Mouse (Mus musculus) embryo, embryonic 9.5 days (tissue): ENCODE results near the gene Col27a1.

ENCODE experiments used
- DNase-seq: peaks from one replicate; pipeline ENCODE4 v3.0.0-alpha.2; 2017; ENCODE audit errors: extremely low spot score

Col27a1 gene

GRCm38 (mm10) chr4:63260506-63260905 lies 46.7 kb downstream of the Col27a1 start:
- DNase-seq: no peak

DNA sequence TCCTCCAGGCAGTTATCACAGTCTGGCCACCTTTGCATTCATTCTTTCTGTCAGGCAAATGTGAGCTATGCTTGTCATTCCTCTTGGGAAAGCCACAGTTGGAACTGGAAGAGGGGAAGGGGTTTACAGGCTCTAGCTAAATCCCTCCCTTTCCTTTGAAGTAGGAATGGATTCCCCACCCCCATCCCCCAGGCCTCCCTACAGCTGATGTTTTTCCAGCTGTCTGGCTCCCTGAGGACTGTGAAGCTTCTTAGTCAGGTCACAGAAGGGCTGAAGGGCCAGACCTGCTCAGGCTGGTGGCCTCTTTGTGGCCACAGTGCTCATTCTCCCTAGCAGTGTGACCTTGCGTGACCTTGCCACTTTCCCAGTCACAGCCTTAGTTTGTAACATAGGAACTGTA lies 49.1 kb downstream of the Col27a1 start:
- DNase-seq: peak; percentile 75

DNA sequence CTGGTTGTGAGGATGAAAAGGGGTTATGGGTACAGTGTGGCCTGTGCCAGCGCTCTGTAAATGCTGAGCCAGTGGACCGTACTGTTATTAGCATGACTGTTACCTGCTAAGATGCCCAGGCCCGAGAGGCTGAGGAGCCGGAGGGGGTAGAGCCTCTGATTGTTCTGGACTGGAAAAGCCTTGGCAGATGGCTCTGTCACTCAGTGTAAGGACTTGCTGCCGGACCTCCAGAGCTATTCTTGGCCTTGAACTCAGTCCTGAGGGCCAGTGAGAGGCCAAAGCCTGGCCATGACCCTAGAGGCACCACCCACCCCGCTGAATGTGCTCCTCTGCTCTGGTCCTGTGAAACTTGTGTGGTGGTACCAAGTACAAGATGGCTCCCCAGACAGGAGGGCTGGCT lies 52.5 kb downstream of the Col27a1 start:
- no peak for DNase-seq

GRCm38 (mm10) chr4:63267121-63267520 lies 53.3 kb downstream of the Col27a1 start:
- no peak for DNase-seq

- DNase-seq: no peak
Observed at GRCm38 (mm10) chr4:63267586-63267985, 53.8 kb downstream of the Col27a1 start.

GRCm38 (mm10) chr4:63268777-63269176 lies 55.0 kb downstream of the Col27a1 start:
- no peak for DNase-seq

- DNase-seq: no peak
Observed at GRCm38 (mm10) chr4:63274516-63274915, 60.7 kb downstream of the Col27a1 start.

- DNase-seq: no peak
Observed at GRCm38 (mm10) chr4:63275251-63275650, 61.4 kb downstream of the Col27a1 start.

DNA sequence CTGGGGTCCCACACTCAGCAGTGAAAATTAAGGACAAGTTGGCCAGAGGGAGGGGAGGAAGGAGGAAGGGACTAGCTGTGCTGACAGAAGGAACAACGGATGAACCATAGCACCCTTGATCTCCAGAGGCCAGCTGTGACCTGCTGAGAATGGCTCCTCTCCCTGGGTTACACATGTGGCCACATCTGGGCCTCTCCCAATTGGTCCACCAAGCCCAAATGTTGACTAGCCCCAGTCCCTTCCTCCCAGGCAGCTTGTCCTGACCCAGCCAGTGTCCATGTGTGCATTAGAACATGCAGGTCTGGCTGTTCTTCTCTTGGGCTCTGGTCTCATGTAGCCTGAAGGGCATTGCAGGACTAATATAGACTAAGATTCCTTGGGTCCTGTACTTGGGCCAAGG lies 62.8 kb downstream of the Col27a1 start:
- no peak for DNase-seq

GRCm38 (mm10) chr4:63278821-63279220 lies 65.0 kb downstream of the Col27a1 start:
- no peak for DNase-seq

- no peak for DNase-seq
Observed at GRCm38 (mm10) chr4:63281694-63282093, 67.9 kb downstream of the Col27a1 start.

DNA sequence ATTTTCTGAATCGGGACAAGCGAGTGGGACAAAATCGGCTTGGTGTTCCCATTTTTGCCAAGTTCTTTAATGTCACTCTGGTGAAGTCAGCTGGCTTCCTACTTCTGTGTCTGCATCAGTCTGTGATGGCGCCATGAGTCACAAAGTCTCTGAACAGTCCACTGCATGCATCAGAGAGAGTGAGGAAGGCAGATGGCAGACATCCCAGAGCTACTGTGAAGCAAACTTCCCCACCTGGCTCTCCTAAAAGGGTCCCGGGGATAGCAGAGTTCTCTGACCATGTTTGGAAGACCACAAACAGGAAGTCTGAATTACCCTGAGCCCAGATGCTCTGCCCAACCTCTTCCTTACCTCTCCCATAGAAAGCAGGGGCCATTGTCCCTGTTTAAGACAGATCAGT lies 69.5 kb downstream of the Col27a1 start:
- no peak for DNase-seq

DNA sequence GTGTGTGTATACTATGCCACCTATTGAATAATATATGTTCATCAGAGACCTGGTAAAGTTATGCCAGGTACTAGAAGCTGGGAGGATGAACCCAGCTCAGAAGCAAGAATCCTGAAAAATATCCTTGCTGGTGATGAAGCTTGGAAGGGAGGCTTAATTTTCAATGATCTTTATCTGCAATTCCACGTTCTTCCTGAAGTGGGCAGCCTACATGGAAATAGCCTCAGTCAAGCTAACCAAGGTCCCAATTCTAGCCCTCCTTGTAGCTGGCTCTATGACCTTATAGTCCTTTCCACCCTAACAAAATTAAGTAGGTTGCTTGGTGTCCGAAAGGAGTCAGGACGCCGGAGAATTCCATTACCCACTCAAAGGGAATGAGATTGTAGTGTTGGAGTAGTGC lies 72.2 kb downstream of the Col27a1 start:
- DNase-seq: no peak

- DNase-seq: no peak
Observed at GRCm38 (mm10) chr4:63288497-63288896, 74.7 kb downstream of the Col27a1 start.

DNA sequence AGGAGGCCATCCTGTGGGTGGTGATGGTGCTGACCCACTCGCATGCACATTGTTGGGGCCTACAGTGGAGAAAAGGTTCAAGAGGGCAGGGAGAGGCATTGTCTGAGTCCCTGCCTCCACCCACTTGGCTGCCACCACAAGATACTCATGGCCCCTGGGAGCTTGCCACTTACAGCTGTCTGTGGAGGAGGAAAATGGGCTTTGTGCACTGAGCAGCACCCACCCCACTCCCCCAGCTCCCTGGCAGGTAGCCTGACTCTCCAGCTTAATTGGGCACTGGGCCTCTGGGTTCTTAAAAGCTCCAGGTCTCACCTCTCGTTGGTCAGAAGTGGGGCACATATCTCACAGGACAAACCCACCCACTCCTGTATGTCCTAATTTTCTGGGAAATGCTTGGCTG lies 76.3 kb downstream of the Col27a1 start:
- DNase-seq: no peak

GRCm38 (mm10) chr4:63291075-63291474 lies 77.3 kb downstream of the Col27a1 start:
- no peak for DNase-seq

- DNase-seq: no peak
Observed at GRCm38 (mm10) chr4:63291658-63292057, 77.9 kb downstream of the Col27a1 start.

DNA sequence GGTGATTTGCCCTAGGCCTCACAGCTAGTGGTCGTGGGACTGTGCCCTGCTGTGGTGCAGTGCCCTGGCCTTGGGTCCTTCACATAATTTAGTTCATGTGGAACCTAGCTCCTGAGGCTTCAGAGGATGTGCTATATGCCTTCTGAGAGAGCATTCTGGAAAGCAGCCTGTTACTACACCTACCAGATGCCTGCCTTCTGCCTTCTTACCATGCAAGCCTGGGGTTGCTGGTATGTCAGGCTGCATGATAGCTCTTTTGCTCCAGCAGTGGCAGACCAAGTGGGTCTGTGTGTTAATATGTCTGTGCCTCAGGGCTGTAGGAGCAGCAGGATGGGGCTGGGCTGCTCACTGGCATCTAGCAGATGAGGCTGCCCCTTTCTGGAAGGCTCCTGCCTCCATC lies 81.8 kb downstream of the Col27a1 start:
- no peak for DNase-seq

DNA sequence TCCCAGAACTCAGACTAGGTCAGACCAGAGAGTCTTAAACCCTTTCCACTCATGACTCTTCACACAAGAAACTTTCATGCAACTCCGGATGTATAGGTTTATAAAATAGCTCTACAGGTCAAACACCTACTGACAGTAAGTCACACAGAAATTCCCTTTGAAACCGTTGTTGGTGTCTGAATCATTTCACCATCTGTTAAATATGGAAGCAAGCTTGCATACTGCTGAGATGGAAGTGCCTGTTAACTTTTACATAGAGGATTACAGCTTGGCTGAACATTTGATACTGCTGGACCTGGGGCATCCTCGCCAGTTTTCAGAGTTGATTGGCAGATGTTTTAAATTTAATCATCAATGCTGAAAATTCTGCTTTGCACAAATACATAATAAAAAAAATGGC lies 82.5 kb downstream of the Col27a1 start:
- no peak for DNase-seq

- DNase-seq: no peak
Observed at GRCm38 (mm10) chr4:63296876-63297275, 83.1 kb downstream of the Col27a1 start.

DNA sequence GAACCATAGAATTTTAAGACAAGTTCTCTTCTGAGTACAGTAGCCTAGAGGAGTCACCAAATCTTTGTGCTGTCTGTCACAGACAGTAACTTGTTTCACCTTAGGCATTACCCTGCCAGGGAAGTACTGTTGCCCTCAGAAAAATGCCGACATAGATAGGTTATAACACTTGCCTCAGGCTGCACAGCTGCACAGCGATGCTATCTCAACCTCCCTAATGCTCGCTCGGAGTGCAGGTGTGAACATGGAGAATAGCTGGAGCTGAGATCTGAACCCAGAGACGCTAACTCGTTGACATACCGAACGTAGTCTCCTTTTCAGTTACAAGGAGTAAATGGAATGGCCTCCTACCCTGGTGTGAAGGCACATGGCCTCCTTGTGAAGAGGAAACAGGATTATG lies 84.4 kb downstream of the Col27a1 start:
- no peak for DNase-seq

GRCm38 (mm10) chr4:63302641-63303040 lies 88.8 kb downstream of the Col27a1 start:
- DNase-seq: no peak

- peak; percentile 83 for DNase-seq
Observed at GRCm38 (mm10) chr4:63307175-63308062, 93.6 kb downstream of the Col27a1 start.

GRCm38 (mm10) chr4:63308316-63308715 lies 94.5 kb downstream of the Col27a1 start:
- DNase-seq: no peak
